Mouse (Mus musculus): ENCODE measurements around the gene Hmox2.

Hmox2 gene

GRCm38 (mm10) chr16:4725266-4725665, 895 bp upstream of the Hmox2 start:
- no peak for ATAC-seq (ENCODE audit: low TSS enrichment)

- peak; percentile 36 for ATAC-seq (ENCODE audit: low TSS enrichment)
Measured at GRCm38 (mm10) chr16:4726528-4727128, 467 bp downstream of the Hmox2 start.

GRCm38 (mm10) chr16:4727526-4727925, 1.4 kb downstream of the Hmox2 start:
- no peak for ATAC-seq (ENCODE audit: low TSS enrichment)

GRCm38 (mm10) chr16:4727963-4728362, 1.8 kb downstream of the Hmox2 start:
- ATAC-seq (ENCODE audit: low TSS enrichment): no peak

- no peak for ATAC-seq (ENCODE audit: low TSS enrichment)
Measured at GRCm38 (mm10) chr16:4730776-4731358, 4.7 kb downstream of the Hmox2 start.

GRCm38 (mm10) chr16:4736262-4736661, 10.1 kb downstream of the Hmox2 start:
- no peak for ATAC-seq (ENCODE audit: low TSS enrichment)

GRCm38 (mm10) chr16:4739994-4740393, 13.8 kb downstream of the Hmox2 start:
- ATAC-seq (ENCODE audit: low TSS enrichment): no peak

GRCm38 (mm10) chr16:4742186-4742585, 16.0 kb downstream of the Hmox2 start:
- ATAC-seq (ENCODE audit: low TSS enrichment): no peak

- no peak for ATAC-seq (ENCODE audit: low TSS enrichment)
Measured at GRCm38 (mm10) chr16:4752155-4752554, 26.0 kb downstream of the Hmox2 start.

GRCm38 (mm10) chr16:4754045-4754444, 27.9 kb downstream of the Hmox2 start:
- ATAC-seq (ENCODE audit: low TSS enrichment): no peak

GRCm38 (mm10) chr16:4756660-4757335, 30.6 kb downstream of the Hmox2 start:
- peak; percentile 70 for ATAC-seq (ENCODE audit: low TSS enrichment)

GRCm38 (mm10) chr16:4762437-4762836, 36.3 kb downstream of the Hmox2 start:
- ATAC-seq (ENCODE audit: low TSS enrichment): no peak

- ATAC-seq (ENCODE audit: low TSS enrichment): peak; percentile 88
Measured at GRCm38 (mm10) chr16:4763276-4763675, 37.1 kb downstream of the Hmox2 start.

GRCm38 (mm10) chr16:4765852-4766251, 39.7 kb downstream of the Hmox2 start:
- ATAC-seq (ENCODE audit: low TSS enrichment): no peak

GRCm38 (mm10) chr16:4767012-4767790, 41.0 kb downstream of the Hmox2 start:
- no peak for ATAC-seq (ENCODE audit: low TSS enrichment)

- no peak for ATAC-seq (ENCODE audit: low TSS enrichment)
Measured at GRCm38 (mm10) chr16:4768719-4769118, 42.6 kb downstream of the Hmox2 start.

GRCm38 (mm10) chr16:4773289-4773970, 47.3 kb downstream of the Hmox2 start:
- no peak for ATAC-seq (ENCODE audit: low TSS enrichment)

GRCm38 (mm10) chr16:4777171-4777904, 51.2 kb downstream of the Hmox2 start:
- no peak for ATAC-seq (ENCODE audit: low TSS enrichment)

GRCm38 (mm10) chr16:4777905-4778609, 51.9 kb downstream of the Hmox2 start:
- ATAC-seq (ENCODE audit: low TSS enrichment): no peak

- ATAC-seq (ENCODE audit: low TSS enrichment): no peak
Measured at GRCm38 (mm10) chr16:4778940-4779339, 52.8 kb downstream of the Hmox2 start.

Measured in frontal cortex, adult (tissue).